Comparison of ENCODE assay signal across 9 mouse cellular contexts in genomic region chr1:122048112-122048725, GRCm38 (mm10).
DNase-seq lines count a peak whose midpoint lies in the region.
"Had no signal": no experiment of that assay in that cellular context is flagged by ENCODE, and none has a peak within 500 bp of the region (broad histone marks: within the 10 kb centered on the region; RNA-seq: fewer than 3 reads in every experiment).

No protein-coding gene starts in this region.

- peak; percentile 73 to 76 for DNase-seq in cerebellum, adult 18-20 months
- DNase-seq in cerebellum, adult 9-11 months = peak; percentile 75
- DNase-seq in left cerebral cortex, adult 18-20 months (ENCODE audit: low spot score in 2 of 2) = peak; percentile 62 to 67
- DNase-seq in right cerebral cortex, postnatal 14 days = peak; percentile 19
- DNase-seq in embryo, embryonic 10 days (ENCODE audit: low spot score) = no peak
- DNase-seq in urinary bladder, postnatal 10 days (ENCODE audit: low spot score) = no peak
- DNase-seq in neural tube, embryonic 10.5 days (ENCODE audit: extremely low spot score, low spot score) = no peak
- DNase-seq: heart, postnatal 14 days; lung, adult 18-20 months had no signal

Comparison
In these comparisons a context has a peak if more than half of its experiments do, and no peak if none do; other contexts are left out.
1. DNase-seq: peak in cerebellum, adult 18-20 months (2 of 2), cerebellum, adult 9-11 months (single experiment), left cerebral cortex, adult 18-20 months (2 of 2) and right cerebral cortex, postnatal 14 days (single experiment); none in embryo, embryonic 10 days (single experiment), urinary bladder, postnatal 10 days (single experiment) and neural tube, embryonic 10.5 days (single experiment).